Mouse (Mus musculus) stomach, postnatal 0 days (tissue): ENCODE results near the gene Ndp.

Experiments used
- CTCF ChIP-seq: IDR thresholded peaks from 2 replicates; pipeline ENCODE4 v1.5.1; 2016; ENCODE audit warnings: antibody characterized with exemption, low read depth, mild to moderate bottlenecking, moderate library complexity
- EP300 ChIP-seq: optimal IDR thresholded peaks from 2 replicates; pipeline ENCODE3; 2016; ENCODE audit warnings: antibody characterized with exemption

DNA sequence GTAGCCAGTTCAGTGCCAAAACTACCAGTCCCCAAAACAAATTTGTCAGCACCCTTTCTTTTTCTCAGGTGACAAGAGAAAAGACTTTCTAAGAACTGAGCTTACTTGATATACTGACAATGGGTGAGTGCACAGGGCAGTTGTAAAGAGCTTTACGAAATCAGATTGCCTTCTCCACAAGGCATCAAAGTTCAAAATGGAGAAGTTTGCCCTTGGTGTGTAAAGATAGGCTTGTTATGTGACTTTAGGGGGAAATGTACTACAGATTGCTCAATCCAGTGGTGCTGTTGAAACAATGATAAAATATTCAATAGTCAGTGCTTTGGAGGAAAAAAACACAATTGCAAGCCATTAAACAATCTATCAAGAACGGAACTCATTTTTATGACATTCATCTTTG is 70.1 kb downstream of the Ndp start:
- TF ChIP-seq EP300 (no peak), CTCF (no peak)
